Mouse (Mus musculus) left cerebral cortex, postnatal 4 days (tissue): Measurements from ENCODE around the gene Irs1. TPM values are rescaled to one million over a fixed set of nuclear protein-coding genes. Genes with fewer than 3 reads are reported as not detected.

ENCODE experiments used
- DNase-seq: peaks from one replicate; pipeline ENCODE4 v3.0.0-alpha.2; 2022
- intact Hi-C: fragments of 180-260 bp; cut with DNase I; formaldehyde crosslinking; loops from one replicate; pipeline ENCODE4 v1.15.1; 2025
- total RNA-seq, 2 experiments: library from RNA; stranded (reverse); gene quantifications; 2 replicates each; pipeline ENCODE4 v1.2.3; 2021

Irs1 gene
- total RNA-seq, 2 experiments from 2014 or later: 30.5 to 30.8 TPM

DNA sequence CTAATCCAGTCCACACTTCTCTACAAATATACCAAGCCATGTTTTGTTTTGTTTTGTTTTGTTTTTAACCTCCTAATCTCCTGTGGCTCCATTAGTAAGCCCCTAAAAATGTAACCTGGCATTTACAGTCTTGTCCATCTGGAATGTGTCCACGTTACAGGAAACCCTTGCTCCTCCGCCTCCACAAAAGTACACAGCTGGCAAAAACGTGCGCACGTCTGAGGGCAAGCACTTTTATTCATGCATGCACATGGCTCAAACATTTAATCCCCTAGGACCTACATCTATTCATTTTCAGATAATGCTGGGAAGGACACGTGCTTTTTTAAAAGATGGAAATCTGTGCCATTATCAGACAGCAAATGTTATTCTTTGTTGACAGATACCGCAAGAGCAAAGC, 32.9 kb downstream of the Irs1 start:
- DNase-seq: no peak
- intact Hi-C loops: no loop called here

DNA sequence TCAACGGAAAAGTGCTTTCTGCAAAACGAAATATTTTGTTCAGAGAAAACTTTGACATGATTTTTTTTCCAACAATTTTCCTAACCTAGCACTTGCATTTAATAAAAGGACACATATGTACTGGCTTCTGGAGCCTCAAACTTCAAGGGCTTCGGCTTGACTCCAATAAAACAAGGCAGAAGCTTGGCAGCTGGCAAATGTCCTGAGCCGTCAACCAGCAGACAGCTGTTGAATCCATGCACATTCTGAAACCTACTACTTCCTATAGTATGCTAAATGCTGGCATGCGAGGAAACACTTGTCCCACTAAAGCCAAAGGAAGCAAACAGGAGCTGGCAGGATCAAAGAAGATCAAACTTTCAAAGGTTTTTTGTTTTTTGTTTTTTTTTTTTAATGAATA, 33.8 kb downstream of the Irs1 start:
- intact Hi-C loops: no loop called here
- peak; percentile 46 for DNase-seq

DNA sequence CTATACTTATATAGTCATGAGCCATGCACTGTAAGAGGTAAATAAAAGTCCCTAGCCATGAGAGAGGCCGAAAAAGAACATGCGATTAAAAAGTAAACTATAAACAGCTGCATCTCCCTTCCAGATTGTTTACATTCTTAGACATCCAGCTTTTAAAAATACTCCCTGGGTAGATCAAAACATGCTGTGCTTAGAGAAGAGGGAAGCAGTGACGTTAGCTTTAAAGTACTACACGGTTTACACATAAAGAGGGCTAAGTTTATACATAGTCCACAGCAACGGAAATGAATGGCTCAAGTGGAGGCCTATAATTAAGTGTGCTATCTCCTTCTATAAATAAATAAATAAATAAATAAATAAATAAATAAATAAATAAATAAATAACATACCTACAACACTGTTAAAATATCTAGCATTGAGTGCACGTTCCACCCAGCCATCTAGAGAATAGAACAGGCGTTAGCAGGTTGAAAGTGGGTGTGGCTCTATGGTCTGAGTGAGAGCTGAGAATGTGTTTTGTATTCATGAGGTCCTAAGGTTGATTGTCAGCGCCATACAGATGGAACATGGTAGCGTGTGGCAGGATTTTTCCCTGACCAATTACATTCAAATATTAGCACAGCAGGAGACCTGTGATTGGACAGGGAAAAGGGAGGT, 37.3 kb downstream of the Irs1 start:
- intact Hi-C loops: no loop called here
- DNase-seq: no peak

DNA sequence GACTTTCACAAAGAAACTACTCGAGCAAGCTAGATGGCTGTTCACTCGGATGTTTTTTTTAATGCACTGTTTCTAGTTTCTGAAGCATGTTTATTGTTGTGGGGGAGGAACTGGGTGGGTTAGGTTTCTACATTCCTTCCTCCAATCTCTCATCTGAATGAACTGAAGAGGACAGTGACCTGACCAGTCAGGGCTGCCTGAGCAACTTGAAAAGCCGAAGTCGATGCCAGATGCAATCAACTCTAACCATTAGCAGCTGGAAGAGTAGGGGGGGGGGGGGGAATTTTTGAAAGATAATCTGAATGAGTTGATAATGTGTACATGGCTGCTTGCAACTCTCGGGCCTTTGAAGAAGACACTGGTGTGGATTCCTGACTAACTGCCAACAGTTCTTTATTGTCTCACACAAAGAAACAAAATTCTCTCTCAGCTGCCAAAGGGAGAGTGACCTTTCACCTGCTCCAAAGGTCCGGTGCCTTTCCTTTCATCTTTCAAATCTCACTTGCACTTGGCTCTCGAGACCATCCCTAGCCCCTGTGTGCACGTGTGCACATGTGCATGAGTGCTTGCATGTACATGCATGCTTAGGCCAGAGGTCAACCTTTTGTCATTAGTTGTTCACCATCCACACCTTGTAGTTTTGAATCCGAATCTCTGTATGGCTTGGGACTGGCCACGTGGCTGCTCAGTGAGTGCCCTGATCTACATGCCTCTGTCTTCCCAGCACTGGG, 43.8 kb downstream of the Irs1 start:
- no peak for DNase-seq
- intact Hi-C loops: no loop called here

DNA sequence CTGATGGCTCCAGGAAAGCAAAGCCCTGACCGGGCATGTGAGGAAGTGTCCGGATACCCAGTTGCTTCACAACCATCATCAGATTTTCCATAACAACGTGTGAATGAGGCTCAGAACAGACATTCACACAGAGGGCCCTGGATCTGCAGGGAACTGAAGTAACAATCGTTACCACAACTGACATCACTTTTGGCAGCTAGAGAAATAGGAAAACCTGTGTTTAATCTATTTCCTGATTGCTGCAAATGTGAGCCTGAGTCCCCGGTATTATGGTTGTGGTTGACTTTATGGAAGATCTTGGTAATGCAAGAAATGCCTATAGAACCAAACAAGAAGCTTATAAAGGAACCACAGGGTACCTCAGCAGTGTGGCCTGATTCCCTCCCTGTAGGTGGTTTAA, 46.2 kb downstream of the Irs1 start:
- intact Hi-C loops: no loop called here
- no peak for DNase-seq

DNA sequence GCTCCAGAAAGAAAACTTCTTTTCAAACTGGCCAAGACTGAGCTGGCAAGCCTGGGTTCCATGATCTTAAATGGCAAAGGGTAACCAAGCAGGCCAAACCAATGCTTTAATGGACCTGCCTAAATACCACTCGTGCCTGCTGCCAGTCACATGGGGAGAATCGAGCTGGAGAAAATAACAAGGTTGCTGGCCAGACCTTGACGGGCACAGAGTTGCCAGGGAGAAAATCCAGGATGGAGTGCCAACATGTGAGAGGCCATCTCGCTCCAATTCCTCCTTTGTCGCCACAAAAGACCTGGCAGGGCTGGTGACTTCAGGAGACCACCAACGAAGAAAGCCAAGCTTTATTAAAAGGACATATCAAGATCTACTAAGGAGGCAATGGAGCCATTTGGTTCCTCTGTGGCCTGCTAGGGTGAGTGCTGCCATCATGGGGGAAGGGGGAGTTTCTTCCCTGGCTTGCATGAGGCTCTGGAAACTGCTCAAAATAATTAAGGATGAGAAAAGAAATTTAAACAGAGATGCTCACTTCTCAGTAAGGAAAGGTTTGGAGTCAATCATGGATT, 47.9 kb downstream of the Irs1 start:
- intact Hi-C loops: no loop called here

DNA sequence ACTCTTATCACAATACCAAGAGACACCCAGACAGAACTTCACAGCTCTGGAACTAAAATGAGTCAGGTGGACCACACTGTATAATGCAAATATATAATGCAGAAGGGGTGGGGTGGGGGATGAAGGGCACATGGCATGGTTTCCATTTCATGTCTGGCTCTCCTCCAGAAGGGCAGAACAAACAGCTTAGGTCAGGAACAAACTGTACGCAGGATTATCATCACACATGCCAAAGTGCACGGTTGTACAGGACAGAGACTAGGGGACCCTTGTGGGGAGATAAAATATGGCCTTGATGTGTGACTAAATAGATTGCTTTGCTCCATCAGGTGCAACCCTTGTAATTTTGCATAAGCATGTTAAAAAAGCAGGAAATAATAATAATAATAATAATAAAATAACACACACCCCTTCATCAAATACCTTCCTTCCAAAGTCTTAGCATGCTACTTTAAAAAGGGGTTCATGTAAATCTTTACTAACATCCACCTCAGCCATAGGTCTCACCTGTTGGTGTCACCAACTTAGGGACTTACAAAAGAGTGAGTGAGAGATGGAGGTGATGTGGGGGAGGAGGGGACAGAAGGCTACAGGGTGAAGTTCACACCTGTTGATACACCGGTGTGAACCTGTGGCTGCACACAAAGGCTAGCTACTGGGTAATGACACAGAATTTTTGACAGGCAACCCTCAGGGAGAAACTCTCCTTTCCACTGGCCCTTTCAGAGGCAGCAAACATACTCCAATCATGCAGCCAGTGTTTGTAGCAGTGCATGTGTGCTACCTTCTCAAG, 51.6 kb downstream of the Irs1 start:
- no peak for DNase-seq
- intact Hi-C loops: no loop called here

More for the DNA sequence above, 47.9 kb downstream of the Irs1 start:
- peak; percentile 81 for DNase-seq

DNA sequence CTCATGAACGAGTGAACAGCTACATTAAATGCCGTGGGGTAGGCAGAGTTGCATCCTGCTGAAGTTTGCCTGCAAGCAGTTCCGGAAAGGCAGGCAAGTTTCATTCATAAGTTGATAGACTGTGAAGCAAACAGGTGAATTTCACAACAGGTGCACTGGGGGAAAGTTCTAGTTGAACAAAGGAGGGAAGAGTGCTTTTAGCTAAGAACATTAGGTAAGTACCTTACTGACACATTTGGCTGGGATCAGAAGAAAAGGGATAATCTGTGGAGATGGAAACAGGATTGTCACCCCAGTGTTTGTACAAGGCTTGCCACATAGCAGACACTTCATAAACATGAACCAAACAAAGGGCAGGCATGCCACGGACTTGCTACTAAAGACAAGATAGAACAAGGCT, 53.0 kb downstream of the Irs1 start:
- no peak for DNase-seq
- intact Hi-C loops: no loop called here

DNA sequence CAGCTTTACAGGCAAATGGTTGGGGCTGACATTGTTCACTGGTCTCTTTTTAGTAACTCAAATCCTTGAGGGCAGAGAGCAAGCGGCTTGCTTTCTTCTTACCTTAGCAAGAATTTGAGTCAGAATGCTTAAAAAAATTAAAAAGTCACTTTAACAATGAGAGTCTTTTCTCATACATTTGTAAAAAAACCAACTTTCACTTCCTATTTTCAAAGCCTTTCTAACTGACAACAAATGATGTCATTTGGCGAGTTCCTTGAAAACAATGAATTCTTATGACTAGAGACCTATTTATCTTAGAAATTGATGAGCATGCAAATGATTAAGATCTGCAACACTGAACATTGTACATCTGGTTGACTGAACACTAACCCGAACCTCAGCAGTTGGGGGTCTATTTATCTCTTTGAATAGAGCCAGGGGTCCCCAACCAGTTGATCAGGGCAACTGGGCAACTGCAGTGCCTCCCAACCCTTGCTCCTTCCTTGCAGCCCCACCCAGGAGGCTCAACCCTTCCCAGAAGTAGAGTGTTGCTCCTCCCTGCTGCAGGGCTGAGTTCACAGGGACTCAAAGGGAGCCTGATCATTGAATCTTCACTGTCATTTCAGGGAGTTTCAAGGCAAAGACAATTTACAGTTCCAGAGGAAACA, 55.6 kb downstream of the Irs1 start:
- intact Hi-C loops: no loop called here
- DNase-seq: no peak

DNA sequence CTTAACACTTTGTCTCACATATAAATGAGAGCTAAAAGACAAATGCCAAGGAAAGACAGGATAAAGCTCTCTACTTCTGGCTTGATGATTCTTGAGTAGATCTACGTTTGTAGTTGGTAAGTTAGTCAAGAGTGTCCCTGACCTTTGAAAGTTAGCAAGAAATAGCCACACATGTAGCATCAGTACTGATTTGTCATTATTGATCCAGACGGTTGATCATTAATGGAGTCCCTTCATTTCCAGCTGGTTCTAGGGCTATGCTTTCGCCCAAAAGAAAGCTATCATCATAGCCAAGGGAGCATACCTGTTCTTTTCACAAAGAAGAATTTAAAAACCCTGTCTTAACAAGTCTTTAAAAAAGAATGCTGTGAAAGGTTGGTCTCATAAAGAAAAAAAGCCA, 56.6 kb downstream of the Irs1 start:
- no peak for DNase-seq
- intact Hi-C loops: no loop called here

DNA sequence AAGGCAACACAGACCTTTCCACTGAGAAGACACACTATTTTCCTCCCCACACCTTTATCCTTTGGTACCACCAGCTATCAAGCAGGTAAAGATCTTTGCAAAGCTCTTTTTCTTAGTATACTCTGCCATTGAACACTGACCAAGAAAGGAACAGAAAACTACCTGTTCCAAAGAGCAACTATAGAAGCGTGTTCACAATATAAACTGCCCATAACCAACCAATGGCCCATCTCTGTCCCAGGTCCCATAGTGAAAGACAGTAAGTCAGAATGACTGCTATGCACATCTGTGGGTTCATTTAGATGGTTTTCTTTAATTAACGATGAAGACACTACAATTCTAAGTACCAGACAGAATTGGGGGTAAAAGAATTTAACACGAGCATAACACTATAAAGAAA, 58.4 kb downstream of the Irs1 start, which contains the start of gene Gm9747:
Gene Gm9747, plus strand, starts transcription at position 301 of the 400 bp plus-strand sequence.
- intact Hi-C loops: no loop called here
- DNase-seq: no peak

DNA sequence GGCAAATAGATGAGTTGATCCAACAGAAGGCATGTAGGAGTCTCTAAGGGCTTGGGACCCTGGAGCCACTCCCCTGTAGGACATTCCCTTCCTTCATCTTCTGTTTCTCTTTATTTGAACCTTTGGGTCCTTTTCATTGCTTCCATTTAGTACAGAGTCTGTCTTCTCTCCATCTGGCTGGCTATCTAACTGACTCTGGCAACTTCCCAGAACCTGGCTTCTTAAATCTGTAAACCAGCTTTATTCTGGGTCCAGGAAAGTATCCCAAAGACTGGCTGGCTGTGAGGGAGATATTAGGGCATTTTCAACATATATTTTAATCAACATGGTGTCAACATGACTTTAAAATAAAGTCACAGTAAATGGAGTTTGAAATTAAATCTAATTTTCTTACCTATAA, 62.4 kb downstream of the Irs1 start:
- DNase-seq: no peak
- intact Hi-C loops: no loop called here

DNA sequence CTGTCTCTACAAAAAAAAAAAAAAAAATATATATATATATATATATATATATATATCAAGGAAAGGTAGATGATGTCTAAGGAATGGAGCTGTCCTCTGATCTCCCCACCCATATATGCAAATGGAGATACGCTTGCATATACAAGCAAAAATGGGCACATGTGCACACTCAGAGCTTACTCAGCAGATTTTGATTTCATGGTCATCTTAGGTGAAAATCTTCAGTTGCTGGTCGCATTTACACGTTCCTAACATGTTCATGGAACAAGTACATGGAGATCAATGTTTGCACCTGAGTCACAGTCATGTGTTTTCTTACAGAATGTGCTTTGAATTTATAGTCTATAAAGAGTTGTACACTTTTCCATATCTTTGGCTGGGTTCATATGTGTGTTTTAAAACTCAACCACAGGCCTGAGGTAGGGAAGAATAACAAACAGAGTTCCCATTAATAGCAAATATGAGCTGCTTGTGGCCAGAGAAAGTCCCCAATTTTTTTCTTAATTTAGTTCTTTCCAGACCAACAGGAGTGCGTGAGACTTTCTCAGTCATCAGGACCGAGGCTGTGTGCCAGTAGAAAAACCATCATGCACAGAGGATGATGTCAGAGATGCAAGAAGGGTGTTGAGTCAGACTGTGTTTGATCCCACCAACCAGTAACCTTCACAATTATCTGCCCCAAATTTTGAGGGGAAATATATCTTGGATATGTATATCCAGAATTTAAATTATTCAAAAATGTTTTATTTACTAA, 68.0 kb downstream of the Irs1 start:
- intact Hi-C loops: no loop called here

DNA sequence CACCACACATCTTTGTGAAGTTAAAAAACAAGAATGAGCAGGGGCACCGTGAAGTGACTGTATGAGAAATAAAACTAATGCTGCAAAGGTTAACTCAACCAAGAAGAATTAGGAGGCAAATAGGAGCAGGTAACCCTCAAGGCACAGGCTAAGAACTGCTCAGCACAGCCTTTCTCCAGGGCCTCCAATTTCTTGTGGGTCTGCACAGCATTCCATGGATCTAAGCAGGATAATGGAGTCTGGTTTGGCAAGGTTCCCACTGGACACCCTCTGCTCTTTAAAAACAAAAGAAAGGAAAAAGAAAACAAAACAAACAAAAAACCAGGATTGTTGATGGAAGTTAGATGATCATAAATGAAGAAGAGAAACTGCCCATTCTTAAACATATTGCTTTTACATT, 69.8 kb downstream of the Irs1 start:
- intact Hi-C loops: no loop called here
- DNase-seq: no peak

More for the DNA sequence above, 68.0 kb downstream of the Irs1 start:
- DNase-seq: no peak

DNA sequence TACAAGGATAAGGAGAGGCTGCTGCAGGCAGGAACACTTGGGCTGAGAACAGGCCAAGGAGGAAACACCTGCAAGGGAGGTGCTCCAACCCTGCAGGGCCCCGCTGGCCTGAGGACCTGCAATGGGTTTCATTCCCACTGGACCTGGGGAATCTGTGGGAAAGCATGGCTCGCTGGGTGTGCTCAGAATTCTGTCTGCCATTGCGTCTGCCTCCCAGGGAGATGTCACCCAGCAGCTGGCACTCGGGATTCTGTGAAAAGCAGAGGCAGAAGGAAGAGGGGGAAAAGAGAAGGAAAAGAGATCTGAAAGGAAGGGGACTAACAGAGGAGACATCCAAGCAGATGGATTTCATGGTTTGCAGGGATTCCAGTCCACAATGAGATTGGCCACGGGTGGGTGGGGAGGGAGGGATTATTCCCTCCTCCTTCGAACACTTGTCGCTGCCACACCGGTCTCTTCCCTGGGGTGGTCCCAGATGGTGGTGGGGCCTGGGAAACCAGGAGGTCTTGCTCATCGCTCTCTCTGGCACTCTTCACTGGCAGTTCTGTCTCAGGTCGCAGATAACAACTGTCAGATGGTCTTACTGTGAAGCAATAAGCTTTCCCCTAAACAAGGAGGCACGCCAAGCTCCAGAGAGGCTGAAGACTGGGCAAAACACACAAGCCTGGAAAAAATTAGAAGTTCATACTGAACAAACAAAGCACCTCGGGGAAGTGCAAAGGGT, 70.4 kb downstream of the Irs1 start:
- DNase-seq: peak; percentile 79
- intact Hi-C loops: no loop called here

DNA sequence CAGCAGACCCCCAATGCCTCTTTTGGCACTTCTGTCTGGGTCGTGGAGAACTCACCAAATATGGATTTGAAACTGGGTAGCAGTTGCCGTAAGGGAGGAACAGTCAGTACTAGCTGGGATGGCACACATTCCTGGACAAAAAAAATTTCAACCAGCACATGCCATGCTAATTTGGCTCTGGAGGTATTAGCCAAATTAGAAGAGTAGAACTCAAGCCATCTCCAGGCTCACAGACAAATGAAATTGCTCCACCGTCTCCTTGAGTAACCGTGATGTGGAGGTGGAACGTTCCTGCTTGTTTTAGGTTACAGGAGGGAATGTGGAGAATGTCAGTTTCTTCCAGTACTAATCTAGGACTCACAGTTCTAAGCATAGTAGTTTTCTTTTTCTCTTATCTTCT, 83.7 kb downstream of the Irs1 start:
- intact Hi-C loops: no loop called here
- DNase-seq: no peak

DNA sequence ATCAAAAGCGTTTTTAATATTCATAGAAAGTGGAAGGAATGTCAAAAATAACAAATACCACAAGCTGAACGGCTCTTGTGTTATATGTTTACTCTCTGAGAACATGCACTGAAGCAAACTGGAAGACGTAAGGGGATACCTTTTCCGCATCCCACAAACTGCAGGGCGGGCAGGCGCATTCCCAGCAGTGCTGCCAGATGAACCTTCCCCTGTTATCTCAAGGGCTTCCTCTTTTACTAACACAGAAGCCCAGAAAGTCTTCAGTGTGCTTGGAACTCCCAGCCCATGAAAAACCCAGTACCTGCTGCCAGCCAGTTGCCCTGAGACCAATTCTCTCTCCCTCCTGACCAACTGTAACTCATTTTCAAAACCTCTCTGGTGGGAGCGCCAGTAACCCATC, 90.6 kb downstream of the Irs1 start:
- intact Hi-C loops: no loop called here

DNA sequence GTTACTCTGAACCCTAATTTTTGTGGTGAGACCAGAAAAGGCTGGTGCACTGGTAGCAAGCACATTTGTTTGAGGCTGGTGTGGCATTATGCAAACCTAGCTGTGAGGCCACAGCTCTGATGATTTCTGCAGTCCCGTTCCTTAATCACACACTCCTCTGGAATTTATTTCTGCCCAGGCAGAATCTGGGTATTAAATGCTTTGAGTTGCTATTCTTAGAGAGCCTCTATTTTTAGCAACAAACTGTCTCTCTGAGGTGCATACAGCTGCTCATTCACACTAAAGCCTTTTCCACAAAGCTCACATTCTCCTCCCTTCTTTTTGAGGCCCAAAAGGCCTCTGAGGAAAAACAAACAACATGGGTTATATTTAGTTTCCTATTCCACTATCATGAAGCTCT, 91.3 kb downstream of the Irs1 start:
- intact Hi-C loops: no loop called here
- no peak for DNase-seq

More for the DNA sequence above, 90.6 kb downstream of the Irs1 start:
- no peak for DNase-seq

DNA sequence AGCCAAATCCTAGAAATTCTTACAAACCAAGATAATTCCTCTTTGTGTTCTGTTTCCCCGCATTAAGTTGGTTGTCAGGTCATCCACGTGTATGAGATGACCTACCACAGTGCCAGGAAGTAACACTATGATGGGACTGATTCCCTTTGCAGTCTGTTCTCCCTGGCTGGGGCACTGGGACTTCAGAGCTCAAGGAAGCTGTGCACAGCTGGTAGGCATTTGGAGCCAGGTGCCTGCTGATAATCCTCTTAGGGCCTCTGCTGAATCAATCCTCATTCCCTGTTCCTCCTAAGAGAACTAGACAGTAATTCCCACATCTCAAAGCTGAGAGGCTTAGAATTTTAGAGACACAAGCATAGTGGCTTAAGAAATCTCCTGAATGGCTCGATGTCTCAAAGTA, 99.6 kb downstream of the Irs1 start:
- DNase-seq: peak; percentile 58
- intact Hi-C loops: no loop called here
